Mouse (Mus musculus) thymus, adult 2 months (tissue): Measurements from ENCODE around the gene Adgrb3.

ENCODE experiments used
- CTCF ChIP-seq: fragments of 200-500 bp; IDR thresholded peaks from 2 replicates; pipeline ENCODE4 v1.5.1; 2012; ENCODE audit warnings: mild to moderate bottlenecking, control low read depth, low read length, moderate library complexity, borderline replicate concordance; ENCODE audit not compliant: control insufficient read depth, poor library complexity, insufficient read depth; ENCODE audit errors: extremely low read depth
- POLR2A ChIP-seq: fragments of 200-500 bp; IDR thresholded peaks from 2 replicates; pipeline ENCODE4 v1.6.1; 2012; ENCODE audit warnings: mild to moderate bottlenecking, low read length, control low read depth, moderate library complexity; ENCODE audit not compliant: control insufficient read depth, poor library complexity, insufficient read depth; ENCODE audit errors: extremely low read depth

GRCm38 (mm10) chr1:25588568-25589118 lies 240.9 kb downstream of the Adgrb3 start:
- TF ChIP-seq CTCF, result no peak
- no peak for TF ChIP-seq POLR2A
